10 mouse cellular contexts compared by ENCODE assay signal in the genomic region with DNA sequence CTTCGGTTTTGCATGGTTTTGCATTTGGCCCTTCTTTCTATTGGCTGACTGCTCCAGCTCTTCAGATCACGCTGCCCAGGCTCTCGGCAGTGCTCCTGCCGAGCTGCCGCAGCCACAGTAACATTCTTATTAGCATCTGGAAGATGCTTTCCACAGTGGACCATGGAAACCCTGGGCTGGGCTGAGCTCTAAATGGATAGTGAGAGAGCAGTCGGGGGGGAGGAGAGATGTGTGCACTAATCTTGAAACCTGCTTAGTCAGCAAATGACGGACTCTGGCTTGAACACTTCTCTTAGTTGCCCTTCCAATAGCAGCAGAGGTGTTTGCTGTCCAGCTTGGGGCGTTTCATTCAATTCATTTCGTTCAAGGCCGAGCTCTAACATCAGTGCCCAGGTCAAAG. TPM values are rescaled to one million over a fixed set of nuclear protein-coding genes. Genes with fewer than 3 reads are reported as not detected.
DNase-seq lines count a peak whose midpoint lies in the region; ATAC-seq lines count a peak whose summit lies in the region.
"Had no signal": no experiment of that assay in that cellular context is flagged by ENCODE, and none has a peak within 500 bp of the region (broad histone marks: within the 10 kb centered on the region; RNA-seq: fewer than 3 reads in every experiment).

No protein-coding gene starts in this region.

- no peak overlapping the region for H3K27ac ChIP-seq in forebrain, embryonic 16.5 days (ENCODE audit: low read length)
- no peak overlapping the region for H3K27ac ChIP-seq in forebrain, embryonic 12.5 days
- H3K27ac ChIP-seq in lung, embryonic 16.5 days (ENCODE audit: low read length), result no peak overlapping the region
- H3K27ac ChIP-seq in hindbrain, embryonic 16.5 days (ENCODE audit: low read depth, low read length), result no peak overlapping the region
- H3K27ac ChIP-seq in neural tube, embryonic 13.5 days (replicated peaks), result no peak overlapping the region

- H3K4me2 ChIP-seq in forebrain, embryonic 16.5 days (ENCODE audit: low read length), result peak overlapping the region; percentile 14
- no peak overlapping the region for H3K4me2 ChIP-seq in forebrain, embryonic 12.5 days
- H3K4me2 ChIP-seq in lung, embryonic 16.5 days (ENCODE audit: low read depth, low read length), result no peak overlapping the region
- H3K4me2 ChIP-seq in hindbrain, embryonic 16.5 days (ENCODE audit: low read length), result peak overlapping the region; percentile 39
- peak overlapping the region; percentile 18; the same call in 1 of the 2 replicates for H3K4me2 ChIP-seq in neural tube, embryonic 13.5 days

- H3K4me3 ChIP-seq in forebrain, embryonic 16.5 days (replicated peaks; ENCODE audit: low read length), result no peak overlapping the region
- H3K4me3 ChIP-seq in forebrain, embryonic 12.5 days (replicated peaks), result no peak overlapping the region
- no peak overlapping the region for H3K4me3 ChIP-seq in lung, embryonic 16.5 days (ENCODE audit: low read length)
- H3K4me3 ChIP-seq in hindbrain, embryonic 16.5 days (ENCODE audit: low read length), result 0 out of 2 replicates have a peak overlapping the region, but pooled peaks have one; percentile 10
- H3K4me3 ChIP-seq in neural tube, embryonic 13.5 days, result no peak overlapping the region

- no peak for ATAC-seq in forebrain, embryonic 16.5 days
- no peak for ATAC-seq in forebrain, embryonic 12.5 days (ENCODE audit: low FRiP score)
- 0 out of 2 replicates have a peak, but pooled peaks have one; percentile 31 for ATAC-seq in lung, embryonic 16.5 days (ENCODE audit: low read depth)
- peak; percentile 69 for ATAC-seq in hindbrain, embryonic 16.5 days
- no peak for ATAC-seq in neural tube, embryonic 13.5 days (ENCODE audit: low read depth)

- DNase-seq in lung, postnatal 14 days, result no peak
- DNase-seq in ovary, adult 18-20 months (ENCODE audit: low spot score), result no peak
- DNase-seq in thymus, postnatal 0 days (ENCODE audit: low spot score), result no peak
- DNase-seq: cerebellum, adult 11-12 months; right cerebral cortex, postnatal 14 days had no signal

- no peaks in the 10 kb centered on the region for H3K27me3 ChIP-seq in forebrain, embryonic 16.5 days (replicated peaks; ENCODE audit: control insufficient read depth, insufficient read depth, low read length)
- H3K27me3 ChIP-seq in forebrain, embryonic 12.5 days, result peaks cover 3% of the 10 kb centered on the region; the same call in 1 of the 2 replicates
- H3K27me3 ChIP-seq in lung, embryonic 16.5 days (ENCODE audit: control insufficient read depth, insufficient read depth, low read depth, low read length), result no peaks in the 10 kb centered on the region
- H3K27me3 ChIP-seq in hindbrain, embryonic 16.5 days (replicated peaks; ENCODE audit: control insufficient read depth, insufficient read depth, low read length), result no peaks in the 10 kb centered on the region
- H3K27me3 ChIP-seq in neural tube, embryonic 13.5 days, result no peaks in the 10 kb centered on the region

- peaks cover 8% of the 10 kb centered on the region for H3K4me1 ChIP-seq in forebrain, embryonic 16.5 days (replicated peaks; ENCODE audit: control insufficient read depth, insufficient read depth, low read length)
- peaks cover 3% of the 10 kb centered on the region; the same call in 1 of the 2 replicates for H3K4me1 ChIP-seq in forebrain, embryonic 12.5 days
- no peaks in the 10 kb centered on the region for H3K4me1 ChIP-seq in lung, embryonic 16.5 days (replicated peaks; ENCODE audit: control insufficient read depth, insufficient read depth, low read length)
- no peaks in the 10 kb centered on the region for H3K4me1 ChIP-seq in hindbrain, embryonic 16.5 days (ENCODE audit: control insufficient read depth, insufficient read depth, low read depth, low read length)
- H3K4me1 ChIP-seq in neural tube, embryonic 13.5 days (replicated peaks), result no peaks in the 10 kb centered on the region; the same call in 1 of the 2 replicates

- WGBS in forebrain, embryonic 16.5 days, result 46% methylated on average over 10 of the region's 10 CpGs
- WGBS in forebrain, embryonic 12.5 days, result 40% methylated on average over 10 of the region's 10 CpGs
- WGBS in lung, embryonic 16.5 days, result 37% methylated on average over 10 of the region's 10 CpGs
- 36% methylated on average over 10 of the region's 10 CpGs for WGBS in hindbrain, embryonic 16.5 days
- WGBS in neural tube, embryonic 13.5 days, result 62% methylated on average over 10 of the region's 10 CpGs

- H3K36me3 ChIP-seq in forebrain, embryonic 16.5 days (ENCODE audit: control insufficient read depth, insufficient read depth), result no peaks in the 10 kb centered on the region
- no peaks in the 10 kb centered on the region for H3K36me3 ChIP-seq in forebrain, embryonic 12.5 days (replicated peaks)
- no peaks in the 10 kb centered on the region for H3K36me3 ChIP-seq in lung, embryonic 16.5 days (ENCODE audit: control insufficient read depth, insufficient read depth, low read length)
- no peaks in the 10 kb centered on the region for H3K36me3 ChIP-seq in hindbrain, embryonic 16.5 days (ENCODE audit: control insufficient read depth, insufficient read depth, low read length)
- H3K36me3 ChIP-seq in neural tube, embryonic 13.5 days, result no peaks in the 10 kb centered on the region

- H3K9me3 ChIP-seq in forebrain, embryonic 16.5 days (ENCODE audit: control insufficient read depth, low read length), result no peaks in the 10 kb centered on the region
- H3K9me3 ChIP-seq in forebrain, embryonic 12.5 days, result no peaks in the 10 kb centered on the region
- peaks cover 2% of the 10 kb centered on the region; the same call in 1 of the 2 replicates for H3K9me3 ChIP-seq in lung, embryonic 16.5 days (ENCODE audit: control insufficient read depth, low read length)
- H3K9me3 ChIP-seq in hindbrain, embryonic 16.5 days (ENCODE audit: control insufficient read depth, low read length), result no peaks in the 10 kb centered on the region
- no peaks in the 10 kb centered on the region for H3K9me3 ChIP-seq in neural tube, embryonic 13.5 days

- no peak overlapping the region for H3K9ac ChIP-seq in forebrain, embryonic 16.5 days (replicated peaks; ENCODE audit: low read depth, low read length)
- no peak overlapping the region for H3K9ac ChIP-seq in forebrain, embryonic 12.5 days
- no peak overlapping the region for H3K9ac ChIP-seq in lung, embryonic 16.5 days (ENCODE audit: low read length)
- peak overlapping the region; percentile 2; the same call in 1 of the 2 replicates for H3K9ac ChIP-seq in hindbrain, embryonic 16.5 days (ENCODE audit: low read depth, low read length)
- no peak overlapping the region for H3K9ac ChIP-seq in neural tube, embryonic 13.5 days

RNA-seq across cellular contexts. Expression of gene Picalm, which starts 30.8 kb away (rescaled TPM):
- 41.7 and 51.2 TPM in 2 replicates for polyA plus RNA-seq in forebrain, embryonic 16.5 days (2015; fragmentation: Nextera tagmentation; extraction: Ambion mirVana)
- 43.9 and 47.6 TPM in 2 replicates for polyA plus RNA-seq in forebrain, embryonic 12.5 days (2016; fragmentation: Nextera tagmentation; extraction: Ambion mirVana)
- polyA plus RNA-seq in lung, embryonic 16.5 days (2015; fragmentation: Nextera tagmentation; extraction: Ambion mirVana), result 46.0 and 49.7 TPM in 2 replicates
- 34.4 and 35.6 TPM in 2 replicates for polyA plus RNA-seq in hindbrain, embryonic 16.5 days (2015; fragmentation: Nextera tagmentation; extraction: Ambion mirVana)
- polyA plus RNA-seq in neural tube, embryonic 13.5 days (2015; fragmentation: Nextera tagmentation; extraction: Ambion mirVana), result 39.0 and 39.5 TPM in 2 replicates
- polyA plus RNA-seq in thymus, postnatal 0 days (2015; fragmentation: Nextera tagmentation; extraction: Ambion mirVana), result 29.9 and 38.3 TPM in 2 replicates

Comparison
In these comparisons a context has a peak if more than half of its experiments do, and no peak if none do; other contexts are left out.
1. H3K4me2 ChIP-seq: peak in forebrain, embryonic 16.5 days (single experiment), hindbrain, embryonic 16.5 days (single experiment) and neural tube, embryonic 13.5 days (single experiment); none in forebrain, embryonic 12.5 days (single experiment) and lung, embryonic 16.5 days (single experiment).
2. ATAC-seq: peak in lung, embryonic 16.5 days (single experiment) and hindbrain, embryonic 16.5 days (single experiment); none in forebrain, embryonic 16.5 days (single experiment), forebrain, embryonic 12.5 days (single experiment) and neural tube, embryonic 13.5 days (single experiment).